Mouse (Mus musculus) cerebellum, postnatal 14 days (tissue): ENCODE data around the gene Eps15.

Experiments used
- DNase-seq, 2 experiments: peaks; one replicate each; pipeline ENCODE4 v3.0.0; 2021; ENCODE audit warnings: mixed read lengths in 2 of 2

Eps15 gene

DNA sequence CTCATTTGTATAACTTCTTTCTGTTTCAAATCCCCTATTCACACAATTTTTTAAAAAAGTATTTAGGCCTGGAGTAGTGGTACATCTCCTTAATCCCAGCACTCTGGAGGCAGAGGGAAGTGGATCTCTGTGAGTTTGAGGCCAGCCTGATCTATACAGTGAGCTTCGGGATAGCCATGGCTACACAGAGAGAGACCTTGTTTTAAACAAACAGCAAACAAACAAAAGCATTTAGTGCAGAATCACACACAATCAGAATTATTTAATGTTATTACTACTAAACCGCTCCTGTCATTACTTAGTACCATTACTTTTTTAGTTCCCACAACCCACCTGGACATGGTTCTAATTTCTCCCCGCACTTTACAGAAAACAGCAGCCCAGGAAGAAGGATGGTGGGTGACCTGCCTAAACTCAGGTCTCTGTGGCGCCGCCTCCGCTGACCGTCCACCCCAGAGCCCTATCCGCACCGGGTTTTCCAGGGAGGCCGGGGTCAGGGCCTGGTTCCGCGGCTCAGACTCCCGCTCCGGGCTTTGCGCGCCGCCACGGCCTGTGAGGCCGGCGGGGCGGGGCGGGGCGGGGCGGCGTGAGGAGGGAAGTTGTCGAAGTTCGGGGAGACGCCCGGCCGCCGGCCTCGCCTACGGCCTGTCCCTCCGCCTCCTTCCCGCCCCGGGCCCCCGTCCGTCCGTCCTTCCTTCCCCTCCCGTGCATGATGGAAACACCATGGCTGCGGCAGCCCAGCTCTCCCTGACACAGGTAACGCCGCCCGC is at the start of gene Eps15:
Eps15 (plus strand) TSS at position 580 of the 770 bp plus-strand sequence.
- peak; percentile 96 for DNase-seq

DNA sequence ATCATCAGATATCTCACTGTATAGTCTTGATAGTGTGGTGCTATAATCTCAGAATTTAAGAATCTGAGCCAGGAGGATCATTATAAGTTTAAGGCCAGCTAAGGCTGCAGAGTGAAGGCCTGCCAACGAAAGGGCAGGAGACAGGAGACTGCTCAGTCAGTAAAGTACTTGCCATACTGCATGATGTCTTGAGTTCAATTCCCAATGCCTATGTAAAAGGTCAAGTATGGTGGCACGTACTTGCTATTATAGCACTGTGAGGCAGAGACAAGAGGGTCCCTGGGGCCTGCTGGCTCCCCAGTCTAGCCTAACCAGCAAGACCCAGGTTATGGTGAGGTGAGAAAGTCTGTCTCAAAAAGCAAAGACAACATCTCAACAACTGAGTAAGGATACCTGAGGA is 45.9 kb upstream of the Eps15 start, which contains the start of gene Calr4:
Calr4 (plus strand) TSS at position 301 of the 400 bp plus-strand sequence.
- no peak for DNase-seq

DNA sequence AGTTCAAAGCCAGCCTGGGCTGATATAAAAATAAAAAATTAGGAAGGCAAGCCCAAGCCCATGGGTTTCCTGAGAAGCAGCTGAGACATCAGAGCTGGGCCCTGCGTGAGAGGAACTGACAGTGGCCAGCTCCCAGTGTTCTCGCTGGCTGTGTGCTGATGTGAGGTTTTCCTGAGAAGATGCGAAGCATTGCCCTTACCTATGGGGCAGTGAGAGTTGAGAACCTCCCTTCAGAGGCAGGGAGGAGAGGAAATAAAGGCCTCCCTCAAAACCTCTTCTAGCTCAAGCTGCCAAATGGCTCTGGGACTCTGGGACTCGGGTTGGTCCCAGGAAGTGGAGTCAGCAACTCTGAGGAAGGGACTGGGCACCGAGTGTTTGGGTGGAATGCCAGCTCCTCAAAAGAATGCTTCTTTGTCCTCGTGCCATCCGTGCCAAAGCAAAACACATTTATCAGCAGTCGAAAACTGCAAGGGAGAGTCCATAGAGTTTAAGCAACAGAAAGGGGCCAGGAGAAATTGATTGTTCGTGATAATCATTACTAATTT is 45.2 kb upstream of the Eps15 start:
- DNase-seq = peak in 1 of 2 experiments; percentile 13

- no peak for DNase-seq
Observed at GRCm38 (mm10) chr4:109236186-109236879, 43.7 kb upstream of the Eps15 start.

DNA sequence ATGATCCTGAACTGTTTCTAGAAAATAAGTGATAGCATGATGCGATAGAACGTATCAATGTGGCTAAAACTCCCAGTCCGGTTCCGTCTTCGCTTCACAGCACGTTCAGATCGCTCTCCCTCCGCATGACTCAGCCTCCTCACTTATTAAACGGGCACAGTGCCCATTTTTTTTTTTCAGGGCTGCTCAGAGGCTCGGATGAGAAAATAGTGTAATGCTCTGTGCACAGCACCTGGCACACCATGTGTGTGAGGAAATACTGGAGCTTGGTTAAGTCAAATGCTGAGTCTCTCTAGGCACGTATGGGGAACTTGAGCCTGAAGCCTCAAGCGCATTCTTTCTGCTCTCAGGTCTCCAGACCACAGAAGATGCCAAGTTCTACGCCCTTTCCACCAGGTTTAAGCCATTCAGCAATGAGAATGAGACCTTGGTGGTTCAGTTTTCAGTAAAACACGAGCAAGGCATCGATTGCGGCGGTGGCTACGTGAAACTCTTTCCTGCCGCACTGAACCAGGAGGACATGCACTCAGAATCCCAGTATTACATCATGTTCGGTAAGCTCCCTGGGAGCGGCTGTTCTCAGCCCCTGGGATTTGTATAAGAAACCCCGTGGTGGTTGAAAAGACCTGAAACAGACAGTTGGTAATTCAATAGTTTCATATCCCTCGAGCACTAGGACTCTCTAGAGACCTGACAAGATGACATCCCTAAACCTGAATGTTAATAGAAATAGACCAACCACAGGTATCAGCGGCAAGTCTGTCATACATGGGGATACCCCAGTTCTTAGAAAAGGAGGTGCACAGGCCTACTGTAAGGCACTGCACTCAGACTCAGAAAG is 41.4 kb upstream of the Eps15 start:
- peak; percentile 59 to 60 for DNase-seq

- DNase-seq = no peak
Observed at GRCm38 (mm10) chr4:109241221-109241620, 38.8 kb upstream of the Eps15 start.

DNA sequence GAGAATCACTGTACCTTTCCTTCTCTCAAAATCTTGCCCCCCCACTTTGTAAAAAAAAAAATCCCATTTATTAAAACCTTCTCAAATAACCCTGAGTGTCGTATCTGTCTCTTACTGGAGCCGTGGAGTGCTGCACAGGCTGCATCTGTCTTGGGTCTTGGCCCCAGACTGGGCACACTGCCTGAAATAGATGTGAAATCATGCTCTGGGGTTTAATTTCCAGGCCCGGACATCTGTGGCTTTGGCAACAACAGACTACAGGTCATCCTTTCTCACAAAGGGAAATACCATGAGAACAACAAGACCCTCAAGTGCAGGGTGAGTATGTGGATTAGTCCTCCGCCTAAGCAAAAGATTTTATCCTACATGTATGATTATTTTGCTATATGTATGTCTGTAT is 38.1 kb upstream of the Eps15 start:
- peak; percentile 66 to 72 for DNase-seq

DNA sequence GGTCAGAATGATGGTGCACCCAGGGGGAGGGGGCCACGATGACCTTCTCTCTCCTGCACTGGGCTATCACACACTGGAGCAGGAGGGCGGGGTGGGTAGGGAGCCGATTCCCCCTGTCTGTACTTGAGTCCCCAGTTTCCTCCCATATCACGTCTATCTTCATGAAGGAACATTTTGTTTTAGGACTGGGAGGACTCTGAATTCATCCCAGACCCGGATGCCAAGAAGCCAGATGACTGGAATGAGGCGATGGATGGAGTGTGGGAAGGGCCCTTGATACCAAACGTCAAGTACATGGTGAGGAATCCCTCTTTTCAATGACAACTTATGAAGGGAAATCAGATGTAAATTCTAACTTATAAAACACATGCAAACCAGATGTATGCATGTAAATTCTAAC is 35.6 kb upstream of the Eps15 start:
- no peak for DNase-seq

DNA sequence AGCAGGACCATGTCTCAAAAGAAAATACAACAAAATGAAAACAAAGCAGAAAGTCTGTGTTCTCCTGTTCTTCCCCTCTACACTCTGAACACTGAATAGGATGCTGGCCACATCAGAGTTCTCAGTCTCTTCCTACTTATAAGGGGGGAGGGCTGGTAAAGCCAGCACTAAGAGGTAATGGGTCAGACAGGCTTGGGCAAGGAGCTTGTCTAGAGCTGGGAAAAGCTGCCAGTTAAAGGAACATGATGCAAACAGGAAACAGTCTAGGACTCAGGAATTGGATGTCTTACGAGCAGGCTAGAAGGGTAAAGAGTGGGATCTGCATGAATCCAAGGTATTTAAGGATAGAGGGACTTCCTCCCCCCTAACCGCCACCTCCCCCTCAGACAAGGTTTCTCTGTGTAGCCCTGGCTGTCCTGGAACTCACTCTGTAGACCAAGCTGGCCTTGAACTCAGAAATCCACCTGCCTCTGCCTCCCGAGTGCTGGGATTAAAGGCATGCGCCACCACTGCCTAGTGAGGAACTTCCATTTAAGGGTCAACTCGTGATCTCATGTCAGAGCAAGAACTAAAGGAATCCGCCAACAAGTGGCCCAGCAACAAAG is 35.0 kb upstream of the Eps15 start:
- no peak for DNase-seq

DNA sequence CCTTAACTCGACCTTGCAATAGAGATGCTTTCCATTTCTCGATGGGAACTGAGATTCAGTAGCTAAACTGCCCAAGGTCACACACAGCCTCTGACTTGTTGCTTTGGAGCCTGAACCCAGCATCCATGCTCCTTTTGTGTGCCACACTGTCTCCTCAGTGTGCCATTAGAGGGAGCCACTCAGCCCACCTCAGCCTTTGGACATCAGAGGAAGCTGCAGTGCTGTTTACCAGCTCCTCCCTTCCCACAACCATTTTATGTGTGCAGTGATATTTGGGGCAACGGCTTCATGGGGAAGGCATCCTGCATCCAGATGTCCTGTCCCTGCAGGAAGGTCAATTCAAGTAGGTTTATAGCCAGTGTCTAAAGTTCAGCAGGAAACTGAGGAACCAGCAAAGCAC is 28.5 kb upstream of the Eps15 start:
- peak; percentile 28 to 41 for DNase-seq

DNA sequence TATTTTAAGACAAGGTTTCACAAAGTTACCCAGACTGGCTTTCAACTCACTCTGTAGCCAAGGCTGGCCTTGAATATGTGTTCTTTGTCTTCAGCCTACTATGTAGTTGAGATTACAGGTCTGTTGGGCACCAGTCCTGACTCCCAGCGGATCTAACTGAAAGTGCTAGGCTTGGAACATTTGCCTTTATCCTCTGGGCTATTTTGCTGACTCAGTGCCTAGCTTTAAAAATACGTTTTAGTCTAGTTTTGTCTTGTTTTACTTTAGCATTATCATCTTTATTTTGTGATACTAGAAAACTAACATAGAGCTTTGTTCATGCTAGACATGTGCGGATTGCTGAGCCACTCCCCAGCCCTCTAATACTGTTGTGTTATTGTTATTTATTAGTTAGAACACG is 27.9 kb upstream of the Eps15 start:
- no peak for DNase-seq

DNA sequence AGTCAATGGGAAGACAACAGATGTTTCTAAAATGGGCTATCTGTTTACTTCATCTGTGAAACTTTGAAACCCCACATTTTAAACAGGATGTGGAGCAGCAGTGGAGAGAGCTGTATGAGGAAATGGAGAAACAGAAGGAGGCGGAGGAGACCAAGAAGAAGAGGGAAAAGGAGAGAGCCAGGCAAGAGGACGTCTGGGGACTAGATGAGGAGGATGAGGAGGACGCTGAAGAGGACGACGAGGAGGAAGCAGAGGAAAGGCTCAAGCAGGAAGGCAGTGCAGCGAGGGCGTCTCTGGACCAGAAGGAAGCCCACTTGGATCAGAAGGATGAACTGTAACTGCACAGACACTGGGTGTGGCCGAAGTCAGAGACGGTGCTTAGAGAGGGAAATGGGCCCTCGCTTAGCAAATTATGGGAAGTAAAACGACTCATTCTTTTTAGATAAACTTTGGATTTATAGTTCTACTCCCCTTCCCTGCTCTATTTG is 26.4 kb upstream of the Eps15 start:
- no peak for DNase-seq

- no peak for DNase-seq
Observed at GRCm38 (mm10) chr4:109254511-109254910, 25.6 kb upstream of the Eps15 start.

GRCm38 (mm10) chr4:109255321-109255720 is 24.7 kb upstream of the Eps15 start:
- no peak for DNase-seq

DNA sequence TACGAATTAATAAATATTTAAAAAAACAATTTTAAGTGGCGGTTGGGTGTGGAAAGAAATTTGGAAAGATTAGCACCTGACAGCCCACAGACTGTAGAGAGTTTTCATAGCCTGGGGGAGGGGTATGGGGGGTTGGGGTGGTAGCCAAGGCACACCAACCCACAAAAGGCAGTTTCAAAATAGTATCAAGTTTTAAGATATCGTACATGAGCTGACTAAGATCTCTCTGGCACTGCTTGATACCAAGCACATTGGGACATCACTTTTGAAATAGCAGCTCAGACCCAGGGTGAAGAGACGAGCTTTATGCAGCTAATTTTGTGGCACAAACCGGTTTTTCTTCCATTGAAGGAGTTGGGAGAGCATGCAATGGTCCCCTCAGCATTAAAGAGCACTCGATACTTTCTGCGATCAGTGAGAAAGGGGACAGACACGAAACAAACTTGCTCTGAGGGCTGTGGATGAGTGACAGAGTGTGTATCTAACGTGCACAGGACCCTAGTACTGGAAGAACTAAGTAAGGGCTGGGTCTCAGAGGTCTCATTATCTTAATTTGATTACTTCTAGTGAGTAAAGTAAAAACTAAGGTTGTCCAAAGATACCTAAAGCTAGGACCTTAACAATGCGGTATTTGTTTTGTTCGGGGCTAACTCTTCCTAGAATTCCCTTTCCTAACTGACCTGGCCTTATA is 24.2 kb upstream of the Eps15 start:
- no peak for DNase-seq

DNA sequence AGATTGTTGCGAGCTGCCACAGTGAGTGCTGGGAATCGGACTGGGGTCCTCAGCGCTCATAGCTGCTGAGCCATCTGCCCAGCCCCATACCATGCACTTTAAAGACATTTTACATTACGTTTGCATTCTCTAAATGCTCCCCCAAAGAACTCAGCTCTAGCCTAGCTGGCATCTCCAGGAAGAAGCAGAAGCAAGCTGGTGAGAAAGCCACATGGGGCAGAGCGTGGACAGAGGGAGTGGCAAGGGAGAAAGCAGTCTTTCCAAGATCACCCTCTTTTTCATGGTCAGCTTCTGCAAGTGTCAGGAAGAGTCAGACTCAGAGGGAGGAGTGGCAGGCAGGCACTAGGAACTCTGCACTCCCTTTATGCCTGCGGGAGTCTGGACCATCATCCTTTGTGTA is 23.3 kb upstream of the Eps15 start:
- DNase-seq = no peak

GRCm38 (mm10) chr4:109257639-109258038 is 22.4 kb upstream of the Eps15 start:
- DNase-seq = no peak

DNA sequence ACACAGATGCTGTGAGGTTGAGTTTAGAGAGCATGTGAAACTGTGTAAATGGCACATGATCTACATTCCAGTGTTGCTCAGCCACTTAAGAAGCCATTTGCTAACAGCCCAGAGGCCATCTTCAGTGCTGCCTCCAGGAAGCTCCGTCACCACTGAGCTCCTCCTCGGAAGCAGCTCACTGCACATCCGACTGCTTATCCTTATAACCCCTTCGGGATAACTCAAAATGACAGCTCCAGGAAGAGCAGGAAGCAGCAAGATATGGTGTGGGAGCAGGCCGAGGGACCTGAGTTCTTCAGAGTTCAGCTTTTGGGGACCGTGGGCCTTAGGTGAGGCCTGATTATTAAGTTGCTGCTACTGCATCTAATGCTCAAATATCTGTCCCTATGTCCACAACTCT is 18.0 kb upstream of the Eps15 start:
- no peak for DNase-seq

DNA sequence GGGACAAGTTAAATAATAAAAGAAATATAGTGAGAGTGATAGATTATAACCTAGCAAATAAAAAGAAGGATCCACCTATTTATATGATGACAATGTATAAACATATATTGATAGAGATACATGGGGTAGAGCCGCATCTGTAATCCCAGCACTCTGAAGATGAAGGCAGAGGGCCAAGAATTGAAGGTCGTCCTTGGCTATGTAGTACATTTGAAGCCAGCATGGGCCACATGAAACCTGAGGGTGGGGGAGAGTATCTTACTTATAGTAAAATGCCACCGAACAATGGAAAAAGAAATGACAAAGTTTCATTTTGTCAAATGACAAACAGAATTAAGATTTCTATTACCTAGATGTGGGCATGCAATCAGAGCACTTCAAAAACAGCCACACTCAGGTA is 14.0 kb upstream of the Eps15 start:
- DNase-seq = no peak

DNA sequence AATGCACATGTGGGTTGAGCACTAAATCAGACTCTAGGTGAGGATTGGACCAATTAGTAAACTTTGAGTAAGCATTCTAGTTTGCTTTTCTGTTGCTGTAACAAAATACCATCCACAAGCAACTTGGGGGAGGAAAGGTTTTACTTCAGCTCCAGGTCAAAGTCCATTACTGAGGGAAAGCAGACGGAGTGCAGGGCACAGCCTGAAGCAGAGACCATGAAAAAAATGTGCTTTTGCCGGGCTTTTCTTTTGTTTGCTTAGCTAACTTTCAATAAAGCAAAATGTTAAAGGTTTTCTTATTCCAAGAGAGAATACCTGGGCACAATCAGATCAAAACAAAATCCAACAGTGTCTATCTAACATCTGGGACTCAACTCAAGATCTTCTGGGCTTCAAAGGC is 13.3 kb upstream of the Eps15 start:
- no peak for DNase-seq

DNA sequence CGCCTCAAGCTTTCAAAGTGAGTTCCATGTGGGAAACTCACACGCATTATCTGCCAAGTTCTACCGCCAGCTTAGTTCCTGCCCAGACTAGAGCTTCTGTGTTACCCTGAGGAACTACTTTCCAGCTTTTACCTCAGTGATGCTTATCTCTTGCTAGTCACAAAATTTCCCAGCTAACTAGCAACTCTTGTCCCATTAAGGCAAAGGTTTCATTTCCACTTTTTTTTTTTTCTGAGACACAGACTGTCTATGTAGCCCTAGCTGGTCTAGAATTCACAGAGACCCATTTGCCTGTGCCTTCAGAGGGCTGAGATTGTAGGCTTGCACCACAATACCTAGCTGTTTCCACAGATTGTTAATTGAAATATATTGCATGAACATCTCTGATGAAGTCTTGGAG is 12.6 kb upstream of the Eps15 start:
- DNase-seq = no peak

GRCm38 (mm10) chr4:109268903-109269302 is 11.2 kb upstream of the Eps15 start:
- DNase-seq = no peak
